Mouse (Mus musculus): ENCODE results near the gene Hsf5. TPM values are rescaled to one million over a fixed set of nuclear protein-coding genes. Genes with fewer than 3 reads are reported as not detected.

Gene Hsf5
- polyA plus RNA-seq, 1 experiment from 2014 or later, result 0.26 TPM

Other genes starting within 250 kb of the Hsf5 start
- 11.5 and 15.4 TPM in 2 replicates for gene Rad51c, start 212.2 kb upstream of the Hsf5 start, polyA plus RNA-seq (2016; fragmentation: Nextera tagmentation; extraction: Ambion mirVana)
- 0.16 and 0.33 TPM in 2 replicates for gene Tex14, start 212.1 kb upstream of the Hsf5 start, polyA plus RNA-seq (2016; fragmentation: Nextera tagmentation; extraction: Ambion mirVana)
- not detected in 2 replicates for gene Gm11492, start 50.5 kb upstream of the Hsf5 start, polyA plus RNA-seq (2016; fragmentation: Nextera tagmentation; extraction: Ambion mirVana)
- 4.8 and 6.0 TPM in 2 replicates for gene Sept4, start 48.3 kb upstream of the Hsf5 start, polyA plus RNA-seq (2016; fragmentation: Nextera tagmentation; extraction: Ambion mirVana)
- gene Mtmr4, start 25.0 kb upstream of the Hsf5 start, polyA plus RNA-seq (2016; fragmentation: Nextera tagmentation; extraction: Ambion mirVana), result 68.3 and 69.0 TPM in 2 replicates
- 1.9 and 2.2 TPM in 2 replicates for gene Rnf43, start 45.6 kb downstream of the Hsf5 start, polyA plus RNA-seq (2016; fragmentation: Nextera tagmentation; extraction: Ambion mirVana)
- gene Supt4a, start 120.4 kb downstream of the Hsf5 start, polyA plus RNA-seq (2016; fragmentation: Nextera tagmentation; extraction: Ambion mirVana), result 187 and 191 TPM in 2 replicates
- gene Tspoap1, start 143.4 kb downstream of the Hsf5 start, polyA plus RNA-seq (2016; fragmentation: Nextera tagmentation; extraction: Ambion mirVana), result 0.74 and 2.9 TPM in 2 replicates
- 2.8 and 4.0 TPM in 2 replicates for gene Mpo, start 176.4 kb downstream of the Hsf5 start, polyA plus RNA-seq (2016; fragmentation: Nextera tagmentation; extraction: Ambion mirVana)
- gene Lpo, start 211.1 kb downstream of the Hsf5 start, polyA plus RNA-seq (2016; fragmentation: Nextera tagmentation; extraction: Ambion mirVana), result not detected in 2 replicates
- gene Mks1, start 236.1 kb downstream of the Hsf5 start, polyA plus RNA-seq (2016; fragmentation: Nextera tagmentation; extraction: Ambion mirVana), result 18.0 TPM in 2 replicates